Mouse (Mus musculus) small intestine, adult 2 months (tissue): ENCODE measurements at regions not wholly inside any gene's neighbourhood (a gene's known extent, or its start where the extent isn't known, plus 50 kb on each side); places are given as distances from the start of the nearest gene placed in this dataset.

Experiments used
- H3K27ac ChIP-seq: fragments of 200-500 bp; 2 replicates; pipeline ENCODE4 v1.5.1; 2012; ENCODE audit warnings: low read depth, low read length, control low read depth, inconsistent platforms; ENCODE audit not compliant: insufficient read depth
- H3K27me3 ChIP-seq: fragments of 200-500 bp; 2 replicates; pipeline ENCODE4 v1.6.1; 2012; ENCODE audit warnings: mild to moderate bottlenecking, moderate library complexity, low read length, inconsistent platforms; ENCODE audit not compliant: control insufficient read depth, insufficient read depth
- H3K36me3 ChIP-seq: fragments of 200-500 bp; 2 replicates; pipeline ENCODE4 v1.6.1; 2012; ENCODE audit warnings: mild to moderate bottlenecking, low read length, control low read depth, inconsistent platforms; ENCODE audit not compliant: control insufficient read depth, insufficient read depth
- H3K4me1 ChIP-seq: fragments of 200-500 bp; 2 replicates; pipeline ENCODE4 v1.6.1; 2012; ENCODE audit warnings: low read length, inconsistent platforms, mixed read lengths; ENCODE audit not compliant: control insufficient read depth, insufficient read depth, insufficient read length
- H3K4me3 ChIP-seq: fragments of 200-500 bp; 2 replicates; pipeline ENCODE4 v1.5.1; 2012; ENCODE audit warnings: low read depth, mild to moderate bottlenecking, control low read depth, inconsistent platforms, low read length, moderate library complexity
- CTCF ChIP-seq: fragments of 200-500 bp; IDR thresholded peaks from 2 replicates; pipeline ENCODE4 v1.5.1; 2012; ENCODE audit warnings: low read depth, mild to moderate bottlenecking, control low read depth, inconsistent platforms, low read length, moderate library complexity, mixed read lengths; ENCODE audit not compliant: insufficient replicate concordance, insufficient read length; ENCODE audit errors: extremely low read depth
- POLR2A ChIP-seq: fragments of 200-500 bp; IDR thresholded peaks from 2 replicates; pipeline ENCODE4 v1.6.1; 2012; ENCODE audit warnings: low read depth, mild to moderate bottlenecking, control low read depth, inconsistent platforms, low read length, moderate library complexity
- WGBS: fragments of 180-500 bp; shearing (Covaris S2); methylation state at CpG from one replicate; pipeline ENCODE4 v1.1.7; 2018; 5-methylcytosine and 5-hydroxymethylcytosine counted together

- Histone ChIP-seq H3K4me1 (no peaks in the 10 kb centered on the region), H3K36me3 (no peaks in the 10 kb centered on the region), H3K4me3 (no peak overlapping the region), H3K27ac (no peak overlapping the region), H3K27me3 (no peaks in the 10 kb centered on the region)
- no peak for TF ChIP-seq CTCF
- TF ChIP-seq POLR2A = no peak
- WGBS = 83% methylated on average over 3 of the region's 3 CpGs
Observed at GRCm38 (mm10) chr5:51928801-51929200, 261.5 kb downstream of the Dhx15 start.

GRCm38 (mm10) chr5:51923417-51923816 lies 266.9 kb downstream of the Dhx15 start:
- TF ChIP-seq POLR2A (no peak), CTCF (no peak)

GRCm38 (mm10) chr5:51922973-51923372 lies 267.3 kb downstream of the Dhx15 start:
- WGBS = 52% methylated on average over 5 of the region's 5 CpGs
- no peak overlapping the region for H3K27ac ChIP-seq
- H3K27me3 ChIP-seq = no peaks in the 10 kb centered on the region
- no peaks in the 10 kb centered on the region for H3K4me1 ChIP-seq
- TF ChIP-seq CTCF (no peak), POLR2A (no peak)
- no peak overlapping the region for H3K4me3 ChIP-seq
- H3K36me3 ChIP-seq = no peaks in the 10 kb centered on the region

More at GRCm38 (mm10) chr5:51923417-51923816, 266.9 kb downstream of the Dhx15 start:
- WGBS = 73% methylated on average over 7 of the region's 7 CpGs
- no peaks in the 10 kb centered on the region for H3K27me3 ChIP-seq
- no peak overlapping the region for H3K27ac ChIP-seq
- no peaks in the 10 kb centered on the region for H3K36me3 ChIP-seq
- H3K4me1 ChIP-seq = no peaks in the 10 kb centered on the region
- H3K4me3 ChIP-seq = no peak overlapping the region

GRCm38 (mm10) chr5:51922494-51922893 lies 267.8 kb downstream of the Dhx15 start:
- 66% methylated on average over 7 of the region's 7 CpGs for WGBS

GRCm38 (mm10) chr5:51917812-51918448 lies 272.4 kb downstream of the Dhx15 start:
- WGBS = 25% methylated on average over 4 of the region's 4 CpGs
- Histone ChIP-seq H3K4me3 (no peak overlapping the region), H3K36me3 (no peaks in the 10 kb centered on the region), H3K27me3 (no peaks in the 10 kb centered on the region), H3K27ac (no peak overlapping the region), H3K4me1 (no peaks in the 10 kb centered on the region)
- no peak for TF ChIP-seq CTCF
- TF ChIP-seq POLR2A = no peak

More at GRCm38 (mm10) chr5:51922494-51922893, 267.8 kb downstream of the Dhx15 start:
- Histone ChIP-seq H3K27me3 (no peaks in the 10 kb centered on the region), H3K27ac (no peak overlapping the region), H3K4me1 (no peaks in the 10 kb centered on the region), H3K4me3 (no peak overlapping the region), H3K36me3 (no peaks in the 10 kb centered on the region)
- TF ChIP-seq POLR2A = no peak

GRCm38 (mm10) chr5:51914731-51915130 lies 275.6 kb downstream of the Dhx15 start:
- WGBS = 82% methylated on average over 6 of the region's 6 CpGs
- Histone ChIP-seq H3K27ac (no peak overlapping the region), H3K36me3 (no peaks in the 10 kb centered on the region), H3K4me3 (no peak overlapping the region), H3K4me1 (no peaks in the 10 kb centered on the region), H3K27me3 (no peaks in the 10 kb centered on the region)
- TF ChIP-seq POLR2A (no peak), CTCF (no peak)

GRCm38 (mm10) chr5:51908861-51909260 lies 281.5 kb downstream of the Dhx15 start:
- 65% methylated on average over 8 of the region's 8 CpGs for WGBS
- Histone ChIP-seq H3K36me3 (no peaks in the 10 kb centered on the region), H3K27me3 (no peaks in the 10 kb centered on the region), H3K4me1 (no peaks in the 10 kb centered on the region), H3K4me3 (no peak overlapping the region), H3K27ac (no peak overlapping the region)
- TF ChIP-seq CTCF (peak; percentile 13; the same call in 1 of the 2 replicates), POLR2A (no peak)
